Mouse (Mus musculus) ovary, adult 18-20 months (tissue): ENCODE data around the gene Kpna4.

Source experiments
- DNase-seq: peaks from one replicate; pipeline ENCODE4 v3.0.0; 2022; ENCODE audit warnings: low spot score, mixed read lengths

Gene Kpna4

DNA sequence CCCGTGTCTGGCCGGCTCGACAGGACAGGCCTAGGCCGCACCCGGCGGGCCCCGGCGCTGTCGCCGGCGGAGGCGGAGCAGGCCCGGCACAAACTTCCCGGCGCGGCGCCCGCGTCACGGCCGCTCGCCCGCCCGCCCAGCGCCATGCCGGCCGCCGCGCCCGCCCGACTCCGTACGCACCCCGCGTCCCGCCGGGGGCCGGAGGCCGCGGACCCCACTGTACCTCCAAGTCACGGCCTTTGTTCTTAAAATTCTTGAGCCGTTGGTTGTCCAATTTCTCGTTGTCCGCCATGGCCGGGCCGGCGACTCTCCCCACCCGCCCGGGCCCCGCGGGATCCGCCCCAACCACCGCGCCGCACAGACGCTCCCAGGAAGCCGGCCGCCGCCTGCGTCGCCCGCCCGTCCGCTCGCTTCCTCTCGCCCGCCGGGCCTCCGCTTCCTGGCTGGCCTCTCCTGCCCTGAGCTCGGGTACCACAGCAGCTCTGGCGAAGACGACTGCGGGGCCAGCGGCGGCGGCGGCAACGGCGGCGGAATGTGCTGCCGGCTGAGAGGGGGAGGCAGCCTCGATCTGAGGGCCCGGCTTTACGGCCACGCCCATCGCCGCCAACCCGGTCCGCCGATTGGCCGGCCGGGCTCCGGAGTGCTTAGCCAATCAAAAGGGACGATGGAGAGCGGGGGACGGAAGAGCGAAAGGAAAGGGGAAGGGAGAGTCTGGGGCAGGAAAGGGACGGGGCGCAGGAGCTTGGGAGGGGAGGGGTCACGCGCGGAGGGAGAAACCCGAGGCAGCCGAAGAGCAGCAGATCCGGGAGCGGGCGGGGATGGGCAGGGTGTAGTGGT, at the start of gene Kpna4:
TSS of gene Kpna4 (minus strand) at position 605 of the 837 bp plus-strand sequence.
- peak; percentile 94 for DNase-seq

DNA sequence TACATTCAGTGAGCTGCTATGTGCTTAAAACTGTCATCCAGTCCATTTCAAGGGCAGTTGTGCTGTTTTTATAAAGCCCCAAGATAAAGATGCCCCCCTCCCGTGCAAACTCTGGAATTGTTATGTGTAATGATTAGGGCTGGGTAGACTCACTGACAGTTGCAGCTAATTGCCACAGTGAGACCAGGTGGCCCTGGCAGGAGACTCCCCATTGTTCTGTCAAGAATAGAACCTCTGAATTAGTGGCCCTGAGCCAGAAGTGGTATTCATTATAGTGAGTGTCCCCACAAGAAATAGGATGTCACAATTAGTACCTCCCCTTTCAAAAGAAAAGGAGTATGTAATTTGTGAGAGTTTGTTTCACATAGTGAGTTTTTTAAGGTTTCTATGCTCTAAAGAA, 48.3 kb upstream of the Kpna4 start:
- DNase-seq, result no peak

DNA sequence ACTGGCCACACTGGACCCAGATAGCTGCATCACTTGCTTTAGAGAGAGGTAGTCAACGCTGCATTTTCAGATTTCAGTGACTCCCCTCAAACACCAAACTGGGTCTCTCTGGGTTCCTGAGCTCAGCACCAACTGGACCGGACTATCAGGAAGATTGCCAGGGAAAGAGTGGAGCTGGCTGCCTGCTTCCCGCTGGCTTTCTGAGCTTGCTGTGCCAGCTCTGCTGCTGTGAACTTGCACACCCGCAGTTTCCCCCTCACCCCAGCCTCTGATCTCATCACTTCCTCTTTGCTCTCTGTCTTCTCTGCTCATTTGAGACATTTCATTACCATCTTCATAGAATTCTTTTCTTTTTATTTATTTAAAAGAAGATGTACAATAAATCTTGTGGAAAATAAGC, 44.2 kb upstream of the Kpna4 start:
- no peak for DNase-seq

DNA sequence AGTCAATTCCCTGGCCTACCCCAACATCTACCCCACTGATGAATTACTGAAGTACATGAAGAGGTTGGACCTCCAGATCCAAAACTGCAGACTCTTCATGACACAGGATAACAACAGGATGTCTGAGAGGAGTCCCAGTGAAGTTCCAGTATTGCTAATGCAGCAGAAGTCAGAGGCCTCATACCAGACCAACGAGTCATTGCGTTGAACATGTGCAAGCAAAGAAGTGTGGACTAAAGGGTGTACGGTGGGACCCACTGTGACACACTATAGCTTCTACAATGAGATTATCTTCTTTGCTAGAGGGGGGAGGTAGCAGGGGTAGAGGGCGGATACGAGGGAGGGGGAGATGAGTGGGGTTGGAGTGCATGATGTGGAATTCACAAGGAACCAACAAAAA, 42.9 kb upstream of the Kpna4 start:
- no peak for DNase-seq

DNA sequence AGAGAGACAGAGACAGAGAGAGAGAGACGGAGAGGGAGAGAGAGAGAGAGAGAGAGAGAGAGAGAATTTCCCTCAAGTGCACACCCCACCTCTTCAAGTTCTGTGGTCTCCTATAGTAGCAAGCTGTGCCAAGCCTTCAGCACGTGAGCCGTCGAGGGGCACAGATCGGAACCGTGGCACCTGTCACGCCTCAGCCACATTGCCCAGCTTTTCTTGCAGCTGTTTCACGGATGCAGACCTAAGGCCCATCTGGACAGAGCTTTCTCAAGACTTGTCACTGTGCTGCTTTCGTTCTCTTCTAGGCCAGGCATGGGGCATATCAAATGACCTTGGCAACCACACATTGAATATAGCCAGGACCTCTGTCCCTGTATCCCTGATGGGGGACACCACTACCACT, 41.8 kb upstream of the Kpna4 start:
- no peak for DNase-seq

DNA sequence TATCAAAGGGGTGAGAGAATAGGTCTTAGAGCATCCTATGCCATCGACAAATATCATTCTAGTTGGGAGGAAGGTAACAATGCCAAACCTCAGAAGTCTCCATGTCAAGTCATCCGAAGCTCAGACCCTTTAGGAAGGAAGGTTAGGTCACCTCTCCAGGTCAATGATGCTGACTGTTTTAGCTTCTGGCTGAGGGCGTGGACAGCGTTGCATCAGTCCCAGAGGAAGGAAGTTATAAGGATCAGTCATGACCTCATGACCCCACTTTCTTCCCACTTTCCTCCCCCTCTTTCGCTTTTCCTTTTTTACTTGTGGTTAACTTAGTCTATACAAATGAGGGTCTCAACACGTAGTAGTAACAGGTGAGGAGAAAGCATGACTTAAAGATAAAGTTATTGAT, 36.1 kb upstream of the Kpna4 start:
- DNase-seq, result no peak

DNA sequence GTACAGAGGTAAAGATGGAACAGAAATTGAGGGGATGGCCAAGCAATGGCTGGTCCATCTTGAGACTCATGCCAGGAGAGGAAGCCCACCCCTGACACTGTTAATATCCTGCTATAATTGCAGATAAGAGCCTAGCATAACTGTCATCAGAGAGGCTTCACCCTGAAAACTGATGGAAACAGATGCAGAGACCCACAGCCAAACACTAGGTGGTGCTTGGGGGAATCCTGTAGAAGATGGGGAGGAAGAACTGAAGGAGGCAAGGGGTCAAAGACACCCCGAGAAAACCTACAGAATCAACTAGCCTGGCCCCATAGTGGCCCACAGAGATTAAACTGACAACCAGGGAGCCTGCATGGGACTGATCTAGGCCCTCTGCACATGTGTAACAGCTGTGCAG, 33.5 kb upstream of the Kpna4 start:
- DNase-seq, result no peak

DNA sequence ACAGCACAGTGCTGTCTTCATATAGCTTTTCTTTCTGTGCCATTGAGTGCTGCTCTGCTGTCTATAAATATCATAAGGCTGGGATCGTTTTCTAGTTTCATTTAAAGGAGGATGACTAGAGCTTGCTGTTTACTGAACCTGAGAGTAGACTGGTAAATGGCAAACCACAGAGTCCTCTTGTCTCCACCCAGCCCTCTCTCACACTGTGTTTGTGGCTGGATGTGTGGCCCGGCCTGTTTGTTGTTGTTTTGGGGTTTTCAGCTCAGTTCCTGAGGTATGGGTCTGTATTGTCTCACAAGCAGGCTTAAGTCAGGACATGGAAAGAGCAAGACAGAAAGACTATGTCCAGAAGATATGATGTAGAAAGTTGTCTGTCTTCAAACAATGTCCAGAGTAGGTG, 32.6 kb upstream of the Kpna4 start:
- no peak for DNase-seq

DNA sequence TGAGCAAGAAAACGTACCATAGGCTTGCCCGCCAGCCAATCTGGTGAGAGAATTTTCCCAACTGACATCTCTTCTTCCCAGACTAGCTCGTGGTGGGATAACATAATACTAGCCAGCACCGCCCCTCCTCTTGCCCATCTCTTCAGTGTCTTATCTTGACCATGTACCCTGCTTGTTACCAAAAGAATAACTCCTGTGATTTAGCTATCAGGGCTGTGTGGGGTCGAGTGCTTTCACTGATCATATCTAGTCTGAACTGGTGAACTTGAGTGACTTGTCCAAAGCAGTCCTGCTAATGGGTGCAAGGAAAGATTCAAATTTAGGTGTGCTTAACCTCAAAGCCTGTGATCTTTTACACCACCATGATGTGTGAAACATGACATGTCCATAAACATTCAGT, 31.0 kb upstream of the Kpna4 start:
- no peak for DNase-seq

DNA sequence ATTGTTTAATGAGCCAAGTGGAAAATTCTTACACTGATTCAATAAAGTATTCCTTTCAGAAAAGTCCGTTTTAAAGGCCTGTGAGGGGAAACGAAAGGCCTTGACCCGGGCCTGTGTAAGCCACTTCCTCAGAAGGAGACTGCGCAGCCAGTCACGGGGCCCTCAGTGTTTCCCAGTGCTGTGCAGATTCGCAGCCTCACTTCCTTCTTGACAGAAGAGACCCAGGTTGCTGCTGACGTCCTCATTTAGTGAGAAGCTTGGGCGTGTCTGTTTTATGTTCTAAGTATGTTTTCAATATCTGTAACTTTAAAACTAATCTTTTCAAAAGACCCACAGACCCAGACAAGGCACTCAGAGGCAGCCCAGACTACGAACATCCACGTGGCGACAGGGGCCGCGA, 29.6 kb upstream of the Kpna4 start:
- DNase-seq, result no peak

DNA sequence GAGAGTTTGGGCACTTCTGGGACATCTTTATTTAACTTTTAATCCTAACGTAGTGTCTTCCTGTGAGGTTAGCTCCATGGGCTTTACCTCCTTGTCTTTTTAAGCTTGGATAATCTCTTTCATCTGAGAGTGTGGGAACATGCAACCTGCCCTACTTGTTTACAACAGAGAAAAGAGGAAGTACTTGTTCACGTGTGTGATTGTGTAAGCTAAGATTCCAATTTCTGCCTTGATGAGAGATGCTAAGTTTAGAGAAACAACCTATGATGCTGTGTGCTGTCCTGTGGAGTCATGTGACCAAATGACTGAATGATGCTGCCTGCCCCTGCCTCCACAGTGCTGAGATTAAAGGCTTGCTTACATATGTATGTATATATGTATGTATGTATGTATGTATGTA, 27.8 kb upstream of the Kpna4 start:
- no peak for DNase-seq

DNA sequence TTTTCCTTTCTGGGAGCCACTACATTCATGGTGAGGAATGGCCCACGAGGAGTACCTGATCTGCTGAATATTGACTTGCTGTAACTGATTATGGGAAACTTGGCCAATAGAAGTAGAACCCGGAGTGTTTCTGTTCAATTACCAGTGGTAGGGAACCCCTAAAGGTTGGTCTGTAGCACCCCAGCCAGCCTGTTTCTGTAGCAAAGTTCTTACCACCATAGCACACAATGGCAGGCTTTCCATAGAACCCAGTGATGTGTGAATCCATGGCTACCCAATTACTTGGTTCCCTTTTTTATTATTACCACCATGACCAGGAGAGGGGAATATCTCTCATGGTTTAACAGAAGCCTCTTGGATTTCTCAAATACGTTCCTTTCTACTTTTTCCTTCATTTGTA, 24.0 kb upstream of the Kpna4 start:
- DNase-seq, result no peak

DNA sequence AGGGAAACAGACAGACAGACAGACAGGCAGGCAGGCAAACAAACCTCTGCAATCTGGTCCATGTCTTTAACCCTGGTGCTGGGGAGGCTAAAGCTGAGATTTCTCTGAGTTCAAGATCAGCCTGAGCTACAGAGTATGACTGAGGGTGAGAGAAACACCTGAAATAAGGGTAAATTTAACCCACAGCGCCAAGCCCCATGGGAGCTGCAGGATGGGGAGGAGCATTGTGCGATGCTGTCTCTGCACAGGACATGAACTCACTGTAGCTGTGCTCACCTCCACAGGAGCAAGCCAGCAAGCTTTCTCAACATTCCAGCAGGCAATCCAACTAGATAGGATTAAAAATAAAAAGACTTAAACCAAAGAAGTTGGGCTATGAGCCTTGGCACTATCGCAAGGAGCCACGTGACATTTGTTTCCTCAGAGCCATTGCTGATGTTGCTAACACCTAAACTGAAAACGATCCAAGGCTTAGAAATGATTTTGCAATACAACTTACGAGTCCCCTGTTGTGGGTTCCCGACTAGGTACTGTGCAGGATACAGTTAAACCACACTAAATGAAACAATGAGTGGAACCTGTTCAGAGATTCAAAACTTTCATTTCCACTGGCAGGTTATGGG, 15.6 kb upstream of the Kpna4 start:
- no peak for DNase-seq

DNA sequence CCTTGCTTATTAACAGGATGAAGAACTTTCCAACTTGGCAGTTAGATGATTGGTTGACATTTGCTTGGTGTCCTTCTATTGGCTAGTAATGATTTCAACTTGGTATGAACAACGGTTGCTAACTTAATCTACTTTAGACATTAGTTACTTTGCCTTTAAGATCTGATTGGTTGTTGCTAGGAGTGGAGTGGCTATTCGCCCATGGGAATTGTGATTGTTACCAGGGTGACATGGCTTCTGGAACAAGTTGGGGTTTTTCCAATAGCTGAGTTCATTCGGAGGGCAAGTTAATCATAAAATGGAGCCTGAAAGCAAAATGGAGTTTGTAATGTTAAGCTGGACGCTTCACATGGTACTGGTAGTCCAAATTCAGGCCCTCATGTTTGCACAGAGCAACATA, 13.9 kb upstream of the Kpna4 start:
- no peak for DNase-seq

DNA sequence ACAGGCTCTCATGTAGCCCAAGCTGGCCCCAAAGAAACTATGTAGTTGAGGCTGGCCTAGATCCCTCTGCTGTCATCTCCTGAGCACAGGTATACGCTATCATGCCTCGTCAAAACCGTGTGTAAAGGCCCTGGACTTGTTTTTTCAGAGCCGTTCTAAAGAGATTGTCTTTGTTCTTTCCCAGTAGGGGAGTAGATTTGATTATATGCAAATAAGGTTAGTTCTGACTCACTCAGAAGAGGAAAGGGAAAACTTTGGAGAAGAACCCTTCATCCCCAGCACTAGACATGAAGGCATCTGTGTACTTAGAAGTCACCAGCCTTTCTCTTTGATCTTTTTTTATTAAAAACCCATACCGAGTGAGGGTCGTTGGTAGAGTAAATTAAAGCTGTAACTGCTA, 9.1 kb upstream of the Kpna4 start:
- DNase-seq, result no peak

DNA sequence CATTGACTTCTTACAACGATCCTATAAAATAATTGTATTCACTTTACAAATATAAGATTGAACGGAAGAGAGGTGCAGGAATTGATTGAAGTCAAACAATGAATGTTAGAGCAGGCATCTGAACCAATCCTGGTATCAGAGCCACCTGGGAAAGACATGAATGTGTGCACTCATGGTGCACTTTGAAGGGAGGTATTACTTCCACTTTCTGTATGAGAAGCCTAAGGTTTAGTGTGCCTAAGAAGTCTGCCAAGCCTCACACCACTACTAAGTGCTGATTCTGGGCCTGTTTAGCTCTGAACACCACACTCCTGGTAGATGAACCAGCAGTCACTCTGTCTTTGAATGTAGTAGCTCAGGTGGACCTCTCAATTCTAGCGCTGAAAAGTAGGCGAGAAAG, 4.1 kb upstream of the Kpna4 start:
- DNase-seq, result no peak

DNA sequence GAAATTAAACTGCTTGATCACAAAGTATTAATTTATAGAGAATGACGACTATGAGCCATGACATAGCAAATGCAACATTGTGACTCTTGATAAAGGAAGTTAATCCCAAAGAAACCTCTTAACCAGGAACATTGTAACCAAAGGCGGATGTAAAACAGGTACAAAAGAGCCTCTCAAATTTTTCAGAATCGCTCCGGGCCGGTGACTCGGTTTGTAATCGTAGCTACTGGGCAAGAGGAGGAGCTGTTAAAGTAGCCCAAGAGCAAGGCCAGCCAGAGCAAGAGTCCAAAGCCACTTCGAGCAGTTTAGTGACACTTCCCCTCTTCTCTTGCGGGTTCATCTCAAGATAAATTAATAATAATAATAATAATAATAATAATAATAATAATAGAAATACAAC, 780 bp upstream of the Kpna4 start:
- DNase-seq, result no peak

DNA sequence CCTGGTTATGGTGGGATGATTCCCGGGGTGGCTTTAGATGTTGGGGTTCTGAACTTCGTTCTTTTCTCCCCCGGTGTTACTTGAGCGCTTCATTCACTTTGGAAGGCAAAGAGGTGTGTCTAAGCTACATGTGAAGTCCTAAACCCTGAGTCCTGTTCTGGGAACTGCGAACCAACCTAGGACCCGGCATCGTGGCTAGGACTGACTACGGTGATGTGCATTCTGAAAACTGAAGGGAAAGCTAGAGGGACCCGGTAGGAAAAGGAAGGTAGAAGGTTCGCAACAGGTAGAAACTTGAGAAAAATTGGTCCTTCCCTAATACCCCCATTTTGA, 399 bp upstream of the Kpna4 start:
- DNase-seq, result no peak

DNA sequence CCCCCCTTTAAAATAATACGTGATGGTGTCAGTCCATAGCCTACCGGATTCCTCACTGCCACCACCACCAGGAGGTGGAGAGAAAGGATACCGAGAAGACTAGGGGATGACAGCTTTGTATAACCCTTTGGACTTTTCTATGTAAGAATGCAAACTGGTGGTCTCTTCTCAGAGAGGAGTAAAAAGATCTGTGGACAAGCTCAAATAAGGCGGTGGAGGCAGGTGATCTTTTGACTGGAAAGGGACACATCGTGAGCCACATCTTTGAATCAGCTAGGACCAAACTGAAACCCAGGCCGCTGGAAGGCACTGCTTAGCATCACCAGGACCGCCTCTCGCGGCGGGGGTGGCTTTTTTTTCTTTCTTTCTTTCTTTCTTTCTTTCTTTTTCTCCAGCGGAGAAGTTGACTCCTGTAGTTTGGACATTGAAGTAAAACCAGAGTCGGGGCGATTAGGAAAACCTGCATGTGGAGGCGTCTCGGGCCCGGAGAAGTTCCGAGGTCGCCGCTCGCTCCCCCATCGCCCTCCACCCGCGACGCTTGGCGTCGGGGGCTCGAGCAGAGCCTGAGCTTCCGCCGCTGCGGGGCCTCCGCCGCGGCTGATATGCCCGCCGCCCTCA, 913 bp downstream of the Kpna4 start:
- no peak for DNase-seq

DNA sequence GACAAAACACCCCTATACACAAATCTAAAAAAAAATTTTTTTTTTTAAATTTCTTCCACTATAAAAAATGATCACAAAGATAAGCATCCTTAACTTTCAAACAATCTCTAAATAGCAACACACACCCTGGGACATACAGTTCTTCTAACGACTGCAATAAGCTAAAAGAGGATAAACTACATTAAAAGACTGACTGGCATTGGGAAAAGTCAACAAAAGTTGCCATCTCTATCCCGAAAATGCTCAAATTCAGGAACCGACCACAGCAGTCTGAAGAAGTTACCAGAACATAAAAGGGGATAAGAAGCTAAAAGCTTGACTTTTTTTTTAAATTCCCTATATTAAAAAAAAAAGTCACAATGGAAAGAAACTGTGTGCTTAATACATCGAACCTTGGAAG, 1.5 kb downstream of the Kpna4 start:
- no peak for DNase-seq

DNA sequence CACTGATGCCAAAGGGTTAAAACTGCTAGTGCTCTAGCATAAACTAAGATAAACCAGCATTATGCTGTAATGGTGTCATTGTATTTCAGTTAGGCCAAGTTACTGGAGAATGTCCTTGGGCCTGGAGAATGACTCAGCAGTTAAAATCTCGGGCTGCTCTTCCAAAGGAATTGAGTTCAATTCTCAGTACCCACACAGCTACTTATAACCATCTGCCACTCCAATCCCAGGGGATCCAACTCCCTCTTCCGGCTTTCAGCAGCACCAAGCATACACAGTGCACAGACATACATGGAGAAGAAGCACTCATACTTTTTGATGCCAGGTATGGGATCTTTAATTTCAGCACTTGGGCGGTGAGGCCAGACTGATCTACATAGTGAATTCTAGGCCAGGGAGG, 8.1 kb downstream of the Kpna4 start:
- DNase-seq, result no peak

DNA sequence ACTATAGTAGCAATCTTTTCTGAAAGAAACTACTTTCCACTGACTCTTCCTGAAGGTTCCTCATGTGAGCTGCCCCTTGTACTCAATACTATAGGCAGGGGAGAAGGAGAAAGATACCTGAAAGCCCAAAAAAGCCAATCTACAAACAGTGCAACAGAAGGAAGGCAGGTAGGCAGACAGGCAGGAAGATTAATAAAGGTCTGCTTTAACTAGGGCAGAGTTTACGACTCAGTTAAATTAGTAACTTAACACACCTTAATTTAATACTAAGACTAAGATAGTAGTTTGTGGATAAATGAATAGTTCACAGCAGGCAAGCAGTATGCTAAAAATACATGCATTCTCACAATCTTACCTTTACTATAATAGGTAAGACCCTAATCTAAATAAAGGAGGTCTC, 12.2 kb downstream of the Kpna4 start:
- no peak for DNase-seq

DNA sequence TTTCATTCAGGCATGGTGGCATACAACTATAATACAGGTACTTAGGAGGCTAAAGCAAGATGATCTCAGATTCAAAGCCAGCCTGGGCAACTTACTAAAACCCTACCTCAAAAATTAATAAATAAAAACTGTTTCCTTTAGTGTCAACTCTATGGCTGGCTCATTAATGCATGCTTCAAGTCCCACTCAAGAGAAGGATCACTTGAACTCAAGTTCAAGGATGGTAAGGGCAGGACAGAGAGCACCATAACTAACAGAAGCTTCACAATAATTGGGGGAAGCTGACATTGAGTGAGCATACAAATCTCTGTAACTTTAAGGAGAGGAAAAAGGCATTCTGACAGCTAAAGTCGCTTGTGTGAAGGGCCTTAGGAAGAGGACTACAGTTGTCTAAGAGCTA, 13.0 kb downstream of the Kpna4 start:
- DNase-seq, result no peak

DNA sequence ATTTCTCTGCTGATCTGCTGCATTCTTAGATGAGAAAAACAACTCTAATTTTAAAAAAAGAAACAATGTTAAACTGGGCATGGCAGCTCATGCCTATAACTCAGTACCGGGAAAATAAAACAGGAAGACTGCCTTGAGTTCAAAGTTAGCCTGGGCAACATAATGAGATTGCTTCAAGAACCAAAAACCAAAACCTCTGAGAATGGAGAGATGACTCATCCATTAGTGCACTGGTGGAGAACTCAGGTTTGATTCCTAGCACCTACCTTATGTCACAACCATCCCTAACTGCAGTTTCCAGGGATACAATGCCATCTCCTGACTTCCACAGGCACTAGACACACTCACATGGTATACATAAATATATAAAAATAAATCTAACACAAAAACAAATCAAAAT, 17.8 kb downstream of the Kpna4 start:
- no peak for DNase-seq
